Mouse (Mus musculus) G1E (cell line): ENCODE measurements at regions not wholly inside any gene's neighbourhood (a gene's known extent, or its start where the extent isn't known, plus 50 kb on each side); places are given as distances from the start of the nearest gene placed in this dataset.

ENCODE experiments used
- CTCF ChIP-seq: IDR thresholded peaks from 2 replicates; pipeline ENCODE4 v1.5.1; 2012; ENCODE audit warnings: low read depth, low read length, inconsistent platforms, mixed read lengths
- GATA1 ChIP-seq: IDR thresholded peaks from 2 replicates; pipeline ENCODE4 v1.6.1; 2012; ENCODE audit warnings: borderline replicate concordance, low read length, inconsistent platforms, mixed read lengths
- GATA2 ChIP-seq: IDR thresholded peaks from 2 replicates; pipeline ENCODE4 v1.6.1; 2012; ENCODE audit warnings: low read depth, low read length, inconsistent platforms, borderline replicate concordance
- POLR2AphosphoS5 ChIP-seq: IDR thresholded peaks from 2 replicates; pipeline ENCODE4 v1.6.1; 2012; ENCODE audit warnings: low read depth, low read length, inconsistent platforms; ENCODE audit not compliant: insufficient replicate concordance
- TAL1 ChIP-seq: conservative IDR thresholded peaks from 2 replicates; pipeline ENCODE4 v1.6.1; 2012; ENCODE audit warnings: low read depth, low read length, inconsistent platforms, mixed read lengths

DNA sequence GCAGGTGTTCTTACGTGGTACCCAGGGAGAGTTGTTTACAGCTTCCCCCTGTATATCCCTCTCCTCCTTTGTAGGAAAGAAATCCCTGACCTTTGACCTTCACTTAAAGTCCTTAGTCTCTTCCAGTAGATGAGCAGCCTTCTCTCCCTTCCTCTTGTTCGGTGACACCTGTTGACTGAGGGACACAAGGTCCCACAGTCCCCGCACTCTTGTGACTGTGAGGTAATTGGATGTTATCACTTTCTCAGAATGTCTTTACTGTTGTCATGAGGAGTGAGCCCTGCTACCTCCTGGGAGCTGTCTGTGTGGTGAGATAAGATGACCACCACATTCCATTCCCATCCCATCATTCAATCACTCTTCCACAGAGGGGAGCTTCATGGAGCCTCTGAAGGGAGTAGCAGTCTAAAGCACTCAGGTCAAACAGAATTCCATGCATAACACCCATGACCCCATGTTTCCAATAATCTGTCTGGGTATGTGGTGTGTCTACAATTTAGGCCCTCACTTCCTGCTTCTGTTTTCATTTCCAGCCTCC lies 218.8 kb upstream of the Serp2 start:
- TF ChIP-seq CTCF (no peak), POLR2AphosphoS5 (no peak), GATA1 (no peak), GATA2 (no peak), TAL1 (no peak)
